Mouse (Mus musculus) myocyte (in vitro differentiated cells): ENCODE measurements around the gene Slbp.

Experiments used
- CEBPB ChIP-seq: IDR thresholded peaks from 2 replicates; pipeline ENCODE4 v1.6.1; 2011; ENCODE audit warnings: mild to moderate bottlenecking, moderate library complexity; ENCODE audit not compliant: poor library complexity, insufficient read depth, severe bottlenecking
- E2F4 ChIP-seq: IDR thresholded peaks from one replicate; pipeline ENCODE4 v1.6.1; 2011; ENCODE audit warnings: mild to moderate bottlenecking, control low read depth, moderate library complexity; ENCODE audit not compliant: insufficient read depth
- MAX ChIP-seq: IDR thresholded peaks from one replicate; pipeline ENCODE4 v1.6.1; 2011; ENCODE audit warnings: low read depth, mild to moderate bottlenecking, control low read depth
- MYOG ChIP-seq, 3 experiments: IDR thresholded peaks; one replicate each; pipeline ENCODE4 v1.6.1; 2011; ENCODE audit warnings: control low read depth in 2 of 3, low read depth in 2 of 3, mild to moderate bottlenecking in 2 of 3; ENCODE audit not compliant: insufficient read length in 2 of 3, control insufficient read depth in 1 of 3, insufficient read depth in 1 of 3
- POLR2A ChIP-seq: IDR thresholded peaks from one replicate; pipeline ENCODE4 v1.6.1; 2011; ENCODE audit warnings: low read depth, mild to moderate bottlenecking, control low read depth, moderate library complexity; ENCODE audit not compliant: insufficient read length
- POLR2AphosphoS2 ChIP-seq: IDR thresholded peaks from one replicate; pipeline ENCODE4 v1.6.1; 2011; ENCODE audit warnings: low read depth, control low read depth; ENCODE audit not compliant: insufficient read length
- REST ChIP-seq: IDR thresholded peaks from one replicate; pipeline ENCODE4 v1.6.1; 2011; ENCODE audit warnings: mild to moderate bottlenecking, control low read depth, moderate library complexity; ENCODE audit not compliant: insufficient read depth, insufficient read length
- SRF ChIP-seq: IDR thresholded peaks from one replicate; pipeline ENCODE4 v1.6.1; 2011; ENCODE audit warnings: low read depth; ENCODE audit not compliant: control insufficient read depth, insufficient read length
- TCF12 ChIP-seq: IDR thresholded peaks from one replicate; pipeline ENCODE4 v1.6.1; 2011; ENCODE audit warnings: mild to moderate bottlenecking, control low read depth; ENCODE audit not compliant: poor library complexity, insufficient read depth, severe bottlenecking
- TCF3 ChIP-seq: IDR thresholded peaks from one replicate; pipeline ENCODE4 v1.6.1; 2011; ENCODE audit warnings: low read depth, control low read depth; ENCODE audit not compliant: insufficient read length
- USF1 ChIP-seq: IDR thresholded peaks from one replicate; pipeline ENCODE4 v1.6.1; 2011; ENCODE audit warnings: low read depth, mild to moderate bottlenecking, control low read depth, moderate library complexity

- no peak for TF ChIP-seq REST
- no peak for TF ChIP-seq POLR2A
- TF ChIP-seq USF1: no peak
- TF ChIP-seq E2F4: no peak
- TF ChIP-seq TCF12: no peak
- no peak for TF ChIP-seq MAX
- TF ChIP-seq SRF: no peak
- no peak for TF ChIP-seq MYOG (IDR thresholded peaks at IDR 0.05; ENCODE audit: control insufficient read depth in 1 of 3, insufficient read depth in 1 of 3, insufficient read length in 2 of 3, low read depth in 2 of 3)
- TF ChIP-seq POLR2AphosphoS2: no peak
- TF ChIP-seq TCF3: no peak
- no peak for TF ChIP-seq CEBPB
Observed at GRCm38 (mm10) chr5:33654424-33654823, 2.0 kb upstream of the Slbp start.
